Mouse (Mus musculus) bone marrow macrophage, adult 2 months (primary cell): ENCODE data around the gene Kalrn.

Source experiments
- CTCF ChIP-seq: IDR thresholded peaks from 2 replicates; pipeline ENCODE4 v1.5.1; 2012; ENCODE audit warnings: low read depth, mild to moderate bottlenecking, low read length, moderate library complexity
- POLR2A ChIP-seq: IDR thresholded peaks from 2 replicates; pipeline ENCODE4 v1.6.1; 2012; ENCODE audit warnings: mild to moderate bottlenecking, low read depth, low read length, borderline replicate concordance

GRCm38 (mm10) chr16:34327890-34328289 is 245.4 kb downstream of the Kalrn start:
- TF ChIP-seq CTCF (no peak), POLR2A (no peak)
